Mouse (Mus musculus) C2C12 (cell line): ENCODE data around the gene Serpina6.

Experiments
- CEBPB ChIP-seq: IDR thresholded peaks from one replicate; pipeline ENCODE4 v1.6.1; 2011; ENCODE audit warnings: low read depth, mild to moderate bottlenecking, control low read depth, moderate library complexity
- CTCF ChIP-seq: IDR thresholded peaks from one replicate; pipeline ENCODE4 v1.5.1; 2011; ENCODE audit not compliant: control insufficient read depth, insufficient read depth, insufficient read length
- FOSL1 ChIP-seq: IDR thresholded peaks from one replicate; pipeline ENCODE4 v1.8.0; 2011; ENCODE audit warnings: mild to moderate bottlenecking, low read length; ENCODE audit not compliant: poor library complexity, insufficient read depth, severe bottlenecking
- MAX ChIP-seq: IDR thresholded peaks from one replicate; pipeline ENCODE4 v1.6.1; 2011; ENCODE audit warnings: mild to moderate bottlenecking, control low read depth
- MYOD1 ChIP-seq: IDR thresholded peaks from one replicate; pipeline ENCODE4 v1.6.1; 2011; ENCODE audit warnings: low read depth; ENCODE audit not compliant: control insufficient read depth, insufficient read length
- MYOG ChIP-seq: IDR thresholded peaks from one replicate; pipeline ENCODE4 v1.6.1; 2011; ENCODE audit not compliant: control insufficient read depth, insufficient read length; ENCODE audit errors: extremely low read depth
- USF1 ChIP-seq: IDR thresholded peaks from one replicate; pipeline ENCODE4 v1.6.1; 2011; ENCODE audit warnings: low read depth, mild to moderate bottlenecking, control low read depth, moderate library complexity

DNA sequence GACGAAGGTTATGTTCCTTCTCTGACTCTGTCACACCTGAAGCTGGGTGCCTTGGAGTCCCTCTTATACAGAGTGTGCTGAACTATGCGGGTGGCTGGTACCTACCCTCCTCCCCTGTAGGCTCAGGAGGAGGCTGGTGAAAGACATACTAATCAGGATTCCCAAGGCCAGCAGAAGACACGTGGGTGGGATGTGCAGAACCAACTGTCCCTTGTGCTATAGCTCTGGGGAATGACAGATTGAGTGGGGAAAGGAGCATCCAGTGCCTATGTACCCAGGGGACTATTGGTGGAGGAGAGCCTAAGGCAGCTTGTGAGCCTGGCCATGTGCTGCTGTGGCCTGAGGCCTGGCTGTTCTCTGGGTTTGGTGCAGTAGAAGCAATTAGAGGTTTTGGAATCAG is 29.0 kb upstream of the Serpina6 start:
- TF ChIP-seq CTCF (no peak), MYOD1 (no peak), USF1 (no peak), MAX (no peak), MYOG (no peak), FOSL1 (no peak), CEBPB (no peak)
